Mouse (Mus musculus): Measurements from ENCODE around the gene Slc1a3. TPM values are rescaled to one million over a fixed set of nuclear protein-coding genes. Genes with fewer than 3 reads are reported as not detected.

Gene Slc1a3
- polyA plus RNA-seq, 1 experiment = 0.02 TPM

DNA sequence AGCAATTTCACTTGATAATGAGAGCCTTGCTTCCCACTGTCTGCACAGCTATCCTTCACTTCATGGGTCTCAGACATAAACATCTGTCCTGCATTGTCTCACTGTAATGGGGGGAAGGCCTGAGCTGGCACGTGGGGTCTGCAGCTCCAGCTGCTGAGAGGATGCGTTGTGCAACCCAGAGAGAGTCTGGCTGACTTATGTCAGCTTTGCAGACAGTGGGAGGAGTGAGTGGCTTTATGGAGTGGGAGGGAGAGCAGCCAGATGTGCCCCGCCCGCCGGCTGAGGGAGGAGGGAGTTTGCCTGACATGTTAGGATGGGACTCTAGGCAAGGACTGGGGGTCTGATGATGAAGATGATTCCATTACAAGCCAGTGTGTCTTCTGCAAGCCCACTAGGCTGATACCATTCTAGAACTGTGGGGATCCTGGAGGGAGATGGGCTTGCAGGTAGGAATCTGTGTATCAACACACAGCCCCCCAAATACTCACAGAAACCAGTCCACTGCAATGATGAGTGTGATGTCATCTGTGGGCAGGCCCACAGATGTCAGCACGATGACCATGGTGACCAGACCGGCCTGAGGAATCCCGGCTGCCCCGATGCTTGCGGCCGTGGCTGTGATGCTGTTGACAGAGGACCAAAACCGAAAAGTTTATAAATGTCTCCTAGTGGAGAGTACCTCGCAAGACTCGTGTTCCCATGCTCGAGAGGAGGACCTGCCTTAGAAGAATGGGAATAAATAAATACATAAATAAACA lies 71.8 kb downstream of the Slc1a3 start:
- Histone ChIP-seq H3K9me3 (peaks cover 4% of the 10 kb centered on the region; the same call in 1 of the 2 replicates), H3K4me3 (replicated peaks) (no peak overlapping the region), H3K27me3 (replicated peaks) (peaks cover 6% of the 10 kb centered on the region), H3K4me1 (peaks cover 8% of the 10 kb centered on the region), H3K36me3 (replicated peaks; ENCODE audit: low read length) (no peaks in the 10 kb centered on the region)
- TF ChIP-seq FLI1 (IDR thresholded peaks at IDR 0.05; ENCODE audit: low read length) (no peak), GATA1 (IDR thresholded peaks at IDR 0.05; ENCODE audit: borderline replicate concordance, low read length) (no peak)

DNA sequence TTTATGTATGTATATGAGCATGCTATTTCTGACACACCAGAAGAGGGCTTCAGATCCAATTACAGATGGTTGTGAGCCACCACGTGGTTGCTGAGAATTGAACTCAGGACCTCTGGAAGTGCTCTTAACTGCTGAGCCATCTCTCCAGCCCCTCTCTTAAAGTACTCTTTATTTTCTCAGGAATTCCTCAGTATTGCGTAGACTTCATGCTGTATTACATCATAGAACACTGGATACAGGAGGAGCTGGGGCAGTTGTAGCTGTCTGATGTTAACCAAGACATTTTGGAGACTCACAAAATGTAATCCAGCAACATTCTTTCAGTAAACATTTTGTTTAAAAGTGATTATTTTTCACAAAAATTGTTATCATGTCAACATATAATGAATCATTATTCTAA lies 73.3 kb downstream of the Slc1a3 start:
- no peak overlapping the region for H3K4me3 ChIP-seq (replicated peaks)
- peaks cover 2% of the 10 kb centered on the region; the same call in 1 of the 2 replicates for H3K9me3 ChIP-seq
- no peaks in the 10 kb centered on the region for H3K36me3 ChIP-seq (replicated peaks; ENCODE audit: low read length)
- no peak for TF ChIP-seq GATA1 (IDR thresholded peaks at IDR 0.05; ENCODE audit: borderline replicate concordance, low read length)
- no peak for TF ChIP-seq FLI1 (IDR thresholded peaks at IDR 0.05; ENCODE audit: low read length)
- peaks cover 5% of the 10 kb centered on the region for H3K27me3 ChIP-seq (replicated peaks)
- H3K4me1 ChIP-seq = peaks cover 8% of the 10 kb centered on the region

DNA sequence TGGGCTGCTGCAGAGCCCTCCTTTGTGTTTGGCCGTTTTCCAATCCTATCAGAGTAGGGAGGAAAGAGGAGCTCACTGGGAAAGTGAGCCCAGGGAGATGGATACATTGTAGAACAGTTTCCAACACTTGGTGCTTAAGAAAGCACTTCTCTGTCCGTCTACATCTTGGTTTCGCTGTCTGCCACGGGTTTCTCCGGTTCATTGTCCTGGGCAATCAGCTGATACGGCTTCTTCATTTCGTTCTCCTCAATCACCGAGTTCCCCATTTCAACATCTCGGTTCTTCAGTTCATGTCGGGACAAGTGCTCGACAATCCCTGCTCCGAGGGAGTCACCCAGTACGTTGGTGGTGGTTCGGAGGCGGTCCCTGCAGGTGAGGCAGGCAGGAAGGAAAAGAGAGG lies 74.6 kb downstream of the Slc1a3 start:
- no peaks in the 10 kb centered on the region for H3K36me3 ChIP-seq (replicated peaks; ENCODE audit: low read length)
- H3K9me3 ChIP-seq = no peaks in the 10 kb centered on the region

GRCm38 (mm10) chr15:8634807-8635206 lies 75.8 kb downstream of the Slc1a3 start:
- no peaks in the 10 kb centered on the region for H3K9me3 ChIP-seq
- H3K36me3 ChIP-seq (replicated peaks; ENCODE audit: low read length) = no peaks in the 10 kb centered on the region
- H3K4me1 ChIP-seq = peaks cover 8% of the 10 kb centered on the region
- H3K27me3 ChIP-seq (replicated peaks) = peaks cover 17% of the 10 kb centered on the region
- H3K4me3 ChIP-seq (replicated peaks) = no peak overlapping the region
- TF ChIP-seq FLI1 (IDR thresholded peaks at IDR 0.05; ENCODE audit: low read length) (no peak), GATA1 (IDR thresholded peaks at IDR 0.05; ENCODE audit: borderline replicate concordance, low read length) (no peak)

More for the DNA sequence above, 74.6 kb downstream of the Slc1a3 start:
- peaks cover 9% of the 10 kb centered on the region for H3K27me3 ChIP-seq (replicated peaks)
- no peak overlapping the region for H3K4me3 ChIP-seq (replicated peaks)
- TF ChIP-seq GATA1 (IDR thresholded peaks at IDR 0.05; ENCODE audit: borderline replicate concordance, low read length) = no peak
- no peak for TF ChIP-seq FLI1 (IDR thresholded peaks at IDR 0.05; ENCODE audit: low read length)
- peaks cover 8% of the 10 kb centered on the region for H3K4me1 ChIP-seq

GRCm38 (mm10) chr15:8634355-8634754 lies 76.2 kb downstream of the Slc1a3 start:
- Histone ChIP-seq H3K36me3 (replicated peaks; ENCODE audit: low read length) (no peaks in the 10 kb centered on the region), H3K4me3 (replicated peaks) (no peak overlapping the region), H3K4me1 (peaks cover 12% of the 10 kb centered on the region), H3K9me3 (no peaks in the 10 kb centered on the region), H3K27me3 (replicated peaks) (peaks cover 22% of the 10 kb centered on the region)
- TF ChIP-seq FLI1 (IDR thresholded peaks at IDR 0.05; ENCODE audit: low read length) = no peak
- no peak for TF ChIP-seq GATA1 (IDR thresholded peaks at IDR 0.05; ENCODE audit: borderline replicate concordance, low read length)

DNA sequence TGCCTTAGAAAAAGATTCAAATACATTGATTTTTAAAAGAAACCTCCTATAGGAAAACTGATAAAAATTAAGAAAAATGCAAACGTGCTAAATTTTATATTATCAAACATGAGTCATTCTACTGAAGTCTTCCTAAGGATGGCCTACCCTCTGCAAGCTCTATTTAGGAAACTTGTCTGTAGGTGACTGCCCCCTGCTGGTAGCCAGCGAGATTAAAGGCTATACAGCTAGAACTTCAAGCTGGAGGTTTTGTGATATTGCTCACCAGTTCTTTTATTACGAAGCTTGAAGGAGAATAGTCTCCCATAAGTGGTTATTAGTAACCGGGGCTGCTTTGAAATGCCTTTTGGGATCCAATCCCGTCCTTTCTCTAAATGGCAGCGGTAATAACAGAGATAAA lies 77.2 kb downstream of the Slc1a3 start:
- H3K4me3 ChIP-seq (replicated peaks) = no peak overlapping the region
- TF ChIP-seq GATA1 (IDR thresholded peaks at IDR 0.05; ENCODE audit: borderline replicate concordance, low read length) (no peak), FLI1 (IDR thresholded peaks at IDR 0.05; ENCODE audit: low read length) (no peak)
- H3K27me3 ChIP-seq (replicated peaks) = peaks cover 27% of the 10 kb centered on the region
- no peaks in the 10 kb centered on the region for H3K36me3 ChIP-seq (replicated peaks; ENCODE audit: low read length)
- no peaks in the 10 kb centered on the region for H3K9me3 ChIP-seq
- peaks cover 17% of the 10 kb centered on the region for H3K4me1 ChIP-seq

DNA sequence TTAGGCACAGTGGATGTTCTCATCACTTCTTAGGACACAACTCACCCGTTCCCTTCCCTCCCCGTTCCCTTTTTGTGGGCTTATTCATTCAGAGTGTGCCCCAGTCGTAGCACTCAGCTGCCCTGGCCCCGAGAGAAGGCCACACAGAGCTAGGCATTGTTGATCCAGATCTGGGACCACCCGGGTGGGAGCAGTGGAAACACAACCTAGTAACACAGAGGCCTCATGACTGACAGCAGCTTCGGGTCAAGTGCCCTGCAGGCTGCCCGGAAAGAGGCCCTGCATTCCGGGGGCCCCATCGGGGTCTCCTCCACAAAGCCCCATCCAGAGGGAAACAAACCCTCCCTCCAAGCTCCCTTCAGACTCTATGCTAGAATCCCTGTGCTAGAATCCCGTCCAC lies 78.2 kb downstream of the Slc1a3 start:
- peaks cover 26% of the 10 kb centered on the region for H3K4me1 ChIP-seq
- no peaks in the 10 kb centered on the region for H3K9me3 ChIP-seq
- H3K4me3 ChIP-seq (replicated peaks) = no peak overlapping the region
- no peak for TF ChIP-seq GATA1 (IDR thresholded peaks at IDR 0.05; ENCODE audit: borderline replicate concordance, low read length)
- no peak for TF ChIP-seq FLI1 (IDR thresholded peaks at IDR 0.05; ENCODE audit: low read length)
- H3K36me3 ChIP-seq (replicated peaks; ENCODE audit: low read length) = no peaks in the 10 kb centered on the region
- peaks cover 33% of the 10 kb centered on the region for H3K27me3 ChIP-seq (replicated peaks)

DNA sequence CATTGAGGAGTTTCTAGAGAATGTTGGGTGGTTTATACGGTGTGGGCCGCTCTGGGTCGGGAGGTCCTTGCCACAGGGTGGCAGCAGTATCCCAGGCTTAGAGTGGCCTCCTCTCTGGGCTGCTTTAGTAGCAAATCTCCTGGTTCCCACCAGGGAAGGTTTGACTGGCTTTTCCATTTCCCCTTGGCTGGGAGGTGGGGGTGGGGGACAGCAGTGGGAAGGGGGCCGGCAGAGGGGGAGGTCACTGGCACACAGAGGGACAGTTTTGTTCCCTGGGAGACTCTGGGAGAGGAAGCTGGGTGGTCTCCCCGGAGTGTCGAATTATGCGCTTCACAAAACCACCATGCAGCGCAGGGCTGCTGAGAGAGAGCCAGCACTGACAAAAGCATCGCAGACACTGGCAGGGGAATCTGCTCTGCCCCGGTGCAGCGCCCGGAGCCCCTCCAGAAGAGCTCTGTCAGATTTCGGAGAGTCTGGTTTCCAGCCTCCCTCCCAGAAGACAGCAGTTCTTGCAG lies 81.2 kb downstream of the Slc1a3 start:
- peak overlapping the region; percentile 76 for H3K4me3 ChIP-seq (replicated peaks)
- TF ChIP-seq GATA1 (IDR thresholded peaks at IDR 0.05; ENCODE audit: borderline replicate concordance, low read length) = no peak
- no peak for TF ChIP-seq FLI1 (IDR thresholded peaks at IDR 0.05; ENCODE audit: low read length)

GRCm38 (mm10) chr15:8628150-8628549 lies 82.4 kb downstream of the Slc1a3 start:
- Histone ChIP-seq H3K9me3 (no peaks in the 10 kb centered on the region), H3K27me3 (replicated peaks) (peaks cover 33% of the 10 kb centered on the region), H3K4me1 (peaks cover 38% of the 10 kb centered on the region), H3K36me3 (replicated peaks; ENCODE audit: low read length) (no peaks in the 10 kb centered on the region), H3K4me3 (replicated peaks) (no peak overlapping the region)
- TF ChIP-seq FLI1 (IDR thresholded peaks at IDR 0.05; ENCODE audit: low read length) (no peak), GATA1 (IDR thresholded peaks at IDR 0.05; ENCODE audit: borderline replicate concordance, low read length) (no peak)

More for the DNA sequence above, 81.2 kb downstream of the Slc1a3 start:
- H3K4me1 ChIP-seq = peaks cover 38% of the 10 kb centered on the region
- H3K36me3 ChIP-seq (replicated peaks; ENCODE audit: low read length) = no peaks in the 10 kb centered on the region
- no peaks in the 10 kb centered on the region for H3K9me3 ChIP-seq
- H3K27me3 ChIP-seq (replicated peaks) = peaks cover 33% of the 10 kb centered on the region

GRCm38 (mm10) chr15:8627097-8627537 lies 83.4 kb downstream of the Slc1a3 start:
- Histone ChIP-seq H3K9me3 (no peaks in the 10 kb centered on the region), H3K27me3 (replicated peaks) (peaks cover 29% of the 10 kb centered on the region), H3K36me3 (replicated peaks; ENCODE audit: low read length) (no peaks in the 10 kb centered on the region), H3K4me1 (peaks cover 38% of the 10 kb centered on the region), H3K4me3 (replicated peaks) (peak overlapping the region; percentile 91)
- TF ChIP-seq GATA1 (IDR thresholded peaks at IDR 0.05; ENCODE audit: borderline replicate concordance, low read length) = no peak
- no peak for TF ChIP-seq FLI1 (IDR thresholded peaks at IDR 0.05; ENCODE audit: low read length)
